Mouse (Mus musculus) MEL (cell line): ENCODE results near the gene Macrod2. TPM values are rescaled to one million over a fixed set of nuclear protein-coding genes. Genes with fewer than 3 reads are reported as not detected.
"Not testable (repeated sequence)": the region's sequence is repeated elsewhere in the genome, so short reads cannot be mapped to it uniquely, and the experiment has no call there.

ENCODE experiments used
- DNase-seq: peaks from one replicate; pipeline ENCODE4 v3.0.0; 2011; ENCODE audit warnings: low read depth, low spot score
- H3K27ac ChIP-seq: 2 replicates; pipeline ENCODE4 v1.5.1; 2012; ENCODE audit warnings: low read depth, mild to moderate bottlenecking, control low read depth, low read length, moderate library complexity; ENCODE audit not compliant: control insufficient read depth
- H3K27me3 ChIP-seq, 2 experiments: fragments of 150-350 bp in 1 of 2; sonication (generic) in 1 of 2; 2 replicates each; pipeline ENCODE4 v1.6.1; 2012; ENCODE audit warnings: low read length in 2 of 2, mild to moderate bottlenecking in 2 of 2, improper control_type of control experiment in 1 of 2, moderate library complexity in 1 of 2; ENCODE audit not compliant: insufficient read depth in 2 of 2, control insufficient read depth in 1 of 2
- H3K36me3 ChIP-seq, 2 experiments: 2 replicates each; pipeline ENCODE4 v1.6.1; 2012 to 2014; ENCODE audit warnings: low read length in 2 of 2, improper control_type of control experiment in 1 of 2, inconsistent platforms in 1 of 2, mild to moderate bottlenecking in 1 of 2; ENCODE audit not compliant: insufficient read depth in 2 of 2, control insufficient read depth in 1 of 2
- H3K4me1 ChIP-seq, 2 experiments: fragments of 150-350 bp in 1 of 2; sonication (generic) in 1 of 2; 2 replicates each; pipeline ENCODE4 v1.6.1; 2012; ENCODE audit warnings: low read length in 2 of 2, improper control_type of control experiment in 1 of 2, mild to moderate bottlenecking in 1 of 2; ENCODE audit not compliant: insufficient read depth in 2 of 2, control insufficient read depth in 1 of 2
- H3K4me3 ChIP-seq, 2 experiments: fragments of 150-350 bp in 1 of 2; sonication (generic) in 1 of 2; 2 replicates each; pipeline ENCODE4 v1.5.1; 2012; ENCODE audit warnings: low read depth in 2 of 2, low read length in 2 of 2, mild to moderate bottlenecking in 2 of 2, moderate library complexity in 2 of 2, control low read depth in 1 of 2, improper control_type of control experiment in 1 of 2; ENCODE audit not compliant: control insufficient read depth in 1 of 2, insufficient read depth in 1 of 2
- H3K79me2 ChIP-seq: 2 replicates; pipeline ENCODE4 v1.6.1; 2012; ENCODE audit warnings: mild to moderate bottlenecking, low read length, moderate library complexity; ENCODE audit not compliant: control insufficient read depth, poor library complexity, insufficient read depth
- H3K9ac ChIP-seq: 2 replicates; pipeline ENCODE4 v1.6.1; 2012; ENCODE audit warnings: low read depth, mild to moderate bottlenecking, control low read depth, low read length, moderate library complexity; ENCODE audit not compliant: control insufficient read depth, poor library complexity, severe bottlenecking
- H3K9me3 ChIP-seq: fragments of 150-350 bp; sonication (generic); replicated peaks from 2 replicates; pipeline ENCODE4 v1.6.1; 2012; ENCODE audit warnings: mild to moderate bottlenecking, low read length, improper control_type of control experiment, moderate library complexity; ENCODE audit not compliant: insufficient read depth
- BHLHE40 ChIP-seq: IDR thresholded peaks from 2 replicates; pipeline ENCODE4 v1.6.1; 2012; ENCODE audit warnings: low read depth, mild to moderate bottlenecking, inconsistent platforms, low read length, improper control_type of control experiment, borderline replicate concordance
- EP300 ChIP-seq, 2 experiments: IDR thresholded peaks; 2 replicates each; pipeline ENCODE4 v1.6.1; 2011; ENCODE audit warnings: improper control_type of control experiment in 2 of 2, low read length in 2 of 2, low read depth in 1 of 2, mild to moderate bottlenecking in 1 of 2
- ETS1 ChIP-seq: IDR thresholded peaks from 2 replicates; pipeline ENCODE4 v1.6.1; 2012; ENCODE audit warnings: low read depth, mild to moderate bottlenecking, inconsistent platforms, low read length, improper control_type of control experiment, moderate library complexity
- GABPA ChIP-seq: IDR thresholded peaks from 2 replicates; pipeline ENCODE4 v1.6.1; 2012; ENCODE audit warnings: low read depth, mild to moderate bottlenecking, inconsistent platforms, low read length, improper control_type of control experiment, moderate library complexity
- MAFK ChIP-seq: IDR thresholded peaks from 2 replicates; pipeline ENCODE4 v1.6.1; 2011; ENCODE audit warnings: low read depth, mild to moderate bottlenecking, low read length, improper control_type of control experiment, borderline replicate concordance
- MAZ ChIP-seq: IDR thresholded peaks from 2 replicates; pipeline ENCODE4 v1.6.1; 2012; ENCODE audit warnings: low read depth, mild to moderate bottlenecking, inconsistent platforms, low read length, improper control_type of control experiment
- MYC ChIP-seq: IDR thresholded peaks from 2 replicates; pipeline ENCODE4 v1.6.1; 2011; ENCODE audit warnings: low read depth, mild to moderate bottlenecking, low read length, improper control_type of control experiment, moderate library complexity
- NELFE ChIP-seq: IDR thresholded peaks from 2 replicates; pipeline ENCODE4 v1.6.1; 2011; ENCODE audit warnings: low read depth, low read length, improper control_type of control experiment
- POLR2AphosphoS2 ChIP-seq: IDR thresholded peaks from 2 replicates; pipeline ENCODE4 v1.6.1; 2011; ENCODE audit warnings: low read length, improper control_type of control experiment
- RAD21 ChIP-seq: IDR thresholded peaks from 2 replicates; pipeline ENCODE4 v1.6.1; 2011; ENCODE audit warnings: mild to moderate bottlenecking, low read depth, low read length, improper control_type of control experiment
- SIN3A ChIP-seq: IDR thresholded peaks from 2 replicates; pipeline ENCODE4 v1.6.1; 2012; ENCODE audit warnings: low read length, improper control_type of control experiment, inconsistent platforms
- TAL1 ChIP-seq: IDR thresholded peaks from 2 replicates; pipeline ENCODE4 v1.6.1; 2012; ENCODE audit warnings: mild to moderate bottlenecking, inconsistent platforms, low read length, moderate library complexity, mixed read lengths
- TBP ChIP-seq: IDR thresholded peaks from 2 replicates; pipeline ENCODE4 v1.8.0; 2011; ENCODE audit warnings: low read depth, low read length, improper control_type of control experiment
- USF1 ChIP-seq: IDR thresholded peaks from 2 replicates; pipeline ENCODE4 v1.6.1; 2014; ENCODE audit warnings: low read depth, mild to moderate bottlenecking, inconsistent platforms, low read length, improper control_type of control experiment, moderate library complexity
- ZC3H11A ChIP-seq: IDR thresholded peaks from 2 replicates; pipeline ENCODE4 v1.6.1; 2012; ENCODE audit warnings: low read depth, mild to moderate bottlenecking, inconsistent platforms, low read length, improper control_type of control experiment
- ZNF384 ChIP-seq: IDR thresholded peaks from 2 replicates; pipeline ENCODE4 v1.6.1; 2012; ENCODE audit warnings: low read depth, mild to moderate bottlenecking, inconsistent platforms, low read length, improper control_type of control experiment
- polyA plus RNA-seq, 2 experiments: library from polyadenylated mRNA; stranded (reverse) in 1 of 2; unstranded in 1 of 2; fragments of >175 nt in 1 of 2; fragments of >200 nt in 1 of 2; gene quantifications; 2 replicates each; pipeline versions ENCODE4 v1.2.1 to v1.2.4; 2012; ENCODE audit warnings: low replicate concordance in 2 of 2, low read depth in 1 of 2; ENCODE audit not compliant: insufficient read length in 2 of 2, insufficient read depth in 1 of 2, missing spikeins in 1 of 2
- total RNA-seq: library from RNA; depleted of rRNA; stranded (reverse); fragments of 300-350 nt; gene quantifications from 2 replicates; pipeline ENCODE4 v1.2.3, GENCODE M21; 2012

Macrod2 gene
- total and polyA plus RNA-seq, 3 experiments: not detected

DNA sequence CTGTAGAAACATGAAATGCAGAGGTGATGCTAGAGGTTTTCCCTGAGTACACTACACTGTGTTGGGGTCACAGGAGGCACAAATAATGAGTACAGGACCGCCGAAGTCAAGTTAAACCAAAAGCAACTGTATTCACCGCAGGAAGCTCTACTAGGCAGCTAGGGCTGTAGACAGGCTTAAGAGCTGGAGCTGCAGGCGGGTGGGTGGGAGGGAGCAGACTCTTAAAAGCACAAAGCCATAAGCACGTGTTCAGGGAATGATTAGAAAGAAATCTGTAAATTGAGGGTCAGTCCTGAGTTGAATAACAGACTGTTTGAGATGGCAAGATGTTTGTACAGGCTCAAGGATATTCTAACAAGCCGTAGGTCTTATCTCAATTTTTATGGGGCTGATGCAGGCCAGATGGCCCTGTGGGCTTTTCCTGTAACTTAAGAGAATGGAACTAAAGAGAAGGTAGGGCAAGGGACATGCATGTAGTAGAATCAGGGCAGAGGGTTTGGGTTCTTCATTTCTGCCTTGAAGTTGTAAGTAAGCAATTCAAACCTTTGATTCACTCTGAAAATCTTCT lies 337.6 kb downstream of the Macrod2 start:
- TF ChIP-seq EP300 (IDR thresholded peaks at IDR 0.05; ENCODE audit: low read depth in 1 of 2, low read length in 2 of 2) (no peak), MAFK (no peak), TAL1 (no peak), SIN3A (no peak), TBP (no peak), MAZ (no peak), ZNF384 (no peak), ZC3H11A (no peak)
- H3K79me2 ChIP-seq: no peaks in the 10 kb centered on the region
- DNase-seq: no peak

DNA sequence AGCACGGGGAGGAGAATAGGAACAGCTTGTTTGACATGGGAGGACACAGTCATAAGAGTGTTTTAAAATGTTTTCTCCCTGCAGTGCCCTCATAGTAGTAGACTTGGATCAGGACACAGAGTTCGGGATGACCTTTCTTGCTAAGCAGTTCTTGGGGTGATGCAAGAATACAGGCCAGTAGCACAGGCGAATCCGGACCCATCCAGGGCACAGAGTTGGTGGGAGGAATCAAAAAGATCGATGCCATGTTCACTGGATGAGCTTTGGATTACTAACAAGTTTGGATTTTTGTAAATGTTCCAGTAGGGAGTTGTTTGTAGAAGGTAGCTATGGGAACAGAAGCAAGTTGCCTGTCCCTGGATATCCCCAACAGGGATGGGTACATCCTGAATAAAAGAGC lies 345.4 kb downstream of the Macrod2 start:
- no peaks in the 10 kb centered on the region for H3K27me3 ChIP-seq

More for the DNA sequence above, 337.6 kb downstream of the Macrod2 start:
- H3K4me1 ChIP-seq: no peaks in the 10 kb centered on the region
- H3K4me3 ChIP-seq: no peak overlapping the region
- no peak overlapping the region for H3K9ac ChIP-seq
- no peaks in the 10 kb centered on the region for H3K36me3 ChIP-seq
- H3K9me3 ChIP-seq: no peaks in the 10 kb centered on the region
- no peak overlapping the region for H3K27ac ChIP-seq
- H3K27me3 ChIP-seq: no peaks in the 10 kb centered on the region

DNA sequence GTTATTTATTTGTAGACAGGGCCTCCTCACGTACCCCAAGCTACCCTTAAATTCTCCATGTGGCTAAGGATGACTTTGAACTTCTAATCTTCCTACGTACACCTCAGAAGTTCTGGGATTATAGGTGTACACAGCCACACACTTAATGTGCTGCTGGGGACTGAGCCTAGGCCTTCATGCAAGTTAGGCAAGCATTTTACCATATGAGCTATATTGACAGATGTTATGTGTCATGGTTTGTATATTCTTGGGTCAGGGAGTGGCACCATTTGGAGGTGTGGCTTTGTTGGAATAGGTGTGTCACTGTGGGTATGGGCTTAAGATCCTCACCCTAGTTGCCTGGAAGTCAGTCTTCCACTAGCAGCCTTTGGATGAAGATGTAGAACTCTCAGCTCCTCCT lies 347.8 kb downstream of the Macrod2 start:
- not testable (repeated sequence) for H3K4me3 ChIP-seq, H3K79me2 ChIP-seq, DNase-seq, H3K27ac ChIP-seq, H3K27me3 ChIP-seq, H3K4me1 ChIP-seq, H3K9ac ChIP-seq, H3K9me3 ChIP-seq, H3K36me3 ChIP-seq

More for the DNA sequence above, 345.4 kb downstream of the Macrod2 start:
- no peak overlapping the region for H3K27ac ChIP-seq
- DNase-seq: no peak
- no peak overlapping the region for H3K9ac ChIP-seq
- no peak overlapping the region for H3K4me3 ChIP-seq
- no peaks in the 10 kb centered on the region for H3K9me3 ChIP-seq
- no peaks in the 10 kb centered on the region for H3K4me1 ChIP-seq
- no peaks in the 10 kb centered on the region for H3K79me2 ChIP-seq
- H3K36me3 ChIP-seq: no peaks in the 10 kb centered on the region
- TF ChIP-seq NELFE (no peak), RAD21 (no peak), BHLHE40 (no peak), POLR2AphosphoS2 (no peak), USF1 (no peak), MYC (no peak), ETS1 (no peak), GABPA (no peak)
